Comparison of ENCODE assay signal across 16 mouse cellular contexts in genomic region chr1:151355994-151356393, GRCm38 (mm10).
"Had no signal": no experiment of that assay in that cellular context is flagged by ENCODE, and none has a peak within 500 bp of the region (broad histone marks: within the 10 kb centered on the region; RNA-seq: fewer than 3 reads in every experiment).

No protein-coding gene starts in this region.

- ATAC-seq: intestine, postnatal 0 days; midbrain, embryonic 15.5 days had no signal

- H3K4me2 ChIP-seq: limb, embryonic 15.5 days; lung, embryonic 15.5 days; midbrain, embryonic 15.5 days; neural tube, embryonic 13.5 days had no signal

- H3K4me1 ChIP-seq: limb, embryonic 15.5 days; lung, embryonic 15.5 days; midbrain, embryonic 15.5 days; neural tube, embryonic 13.5 days had no signal

- H3K9ac ChIP-seq: limb, embryonic 15.5 days; lung, embryonic 15.5 days; midbrain, embryonic 15.5 days; neural tube, embryonic 13.5 days had no signal

- H3K27me3 ChIP-seq: limb, embryonic 15.5 days; lung, embryonic 15.5 days; midbrain, embryonic 15.5 days; neural tube, embryonic 13.5 days had no signal

- H3K27ac ChIP-seq: kidney, postnatal 0 days; limb, embryonic 15.5 days; lung, embryonic 15.5 days; midbrain, embryonic 15.5 days; neural tube, embryonic 13.5 days had no signal

- DNase-seq: kidney, adult 8-10 months; kidney, postnatal 36 days; layer of hippocampus, adult 9-11 months; layer of hippocampus, postnatal 36 days; lung, postnatal 36 days; retina, postnatal 1 day; right cerebral cortex, postnatal 4 days; spleen, adult 18-20 months; thymus, adult 18-20 months; thymus, postnatal 25 days had no signal

- H3K4me3 ChIP-seq: limb, embryonic 15.5 days; lung, embryonic 15.5 days; midbrain, embryonic 15.5 days; neural tube, embryonic 13.5 days had no signal

- H3K9me3 ChIP-seq: limb, embryonic 15.5 days; lung, embryonic 15.5 days; midbrain, embryonic 15.5 days; neural tube, embryonic 13.5 days had no signal
